Mouse (Mus musculus) kidney, postnatal 0 days (tissue): Measurements from ENCODE around the gene Upk1a. TPM values are rescaled to one million over a fixed set of nuclear protein-coding genes. Genes with fewer than 3 reads are reported as not detected.
A peak's percentile ranks its signal among the peaks of the same experiment; 100 is the strongest.

Experiments used
- ATAC-seq: fragments of 200-750 bp; cut with Nextera tagmentation; replicated peaks from 2 replicates; pipeline ENCODE4 v1.8.0; 2017; ENCODE audit warnings: low read depth, moderate number of reproducible peaks, moderate TSS enrichment, moderate library complexity; ENCODE audit not compliant: low FRiP score
- DNase-seq: peaks from one replicate; pipeline ENCODE4 v3.0.0-alpha.2; 2016; ENCODE audit warnings: low spot score
- H3K27ac ChIP-seq: fragments of 300-500 bp; sonication (generic); 2 replicates; pipeline ENCODE4 v1.5.1; 2014; ENCODE audit warnings: mild to moderate bottlenecking
- H3K27me3 ChIP-seq: fragments of 300-500 bp; sonication (generic); 2 replicates; pipeline ENCODE4 v1.6.1; 2014; ENCODE audit warnings: low read length, mixed read lengths; ENCODE audit not compliant: insufficient read depth
- H3K36me3 ChIP-seq: fragments of 300-500 bp; sonication (generic); 2 replicates; pipeline ENCODE4 v1.6.1; 2014; ENCODE audit warnings: low read length, mixed read lengths; ENCODE audit not compliant: insufficient read depth
- H3K4me1 ChIP-seq: fragments of 300-500 bp; sonication (generic); replicated peaks from 2 replicates; pipeline ENCODE4 v1.6.1; 2014; ENCODE audit warnings: antibody characterized with exemption, low read length, mixed read lengths; ENCODE audit not compliant: insufficient read depth
- H3K4me2 ChIP-seq: fragments of 300-500 bp; sonication (generic); 2 replicates; pipeline ENCODE4 v1.6.1; 2014; ENCODE audit warnings: mild to moderate bottlenecking, low read length, moderate library complexity, mixed read lengths
- H3K4me3 ChIP-seq: fragments of 300-500 bp; sonication (generic); replicated peaks from 2 replicates; pipeline ENCODE4 v1.5.1; 2014; ENCODE audit warnings: low read depth, low read length
- H3K9ac ChIP-seq: fragments of 300-500 bp; sonication (generic); 2 replicates; pipeline ENCODE4 v1.6.1; 2014; ENCODE audit warnings: low read depth, low read length
- H3K9me3 ChIP-seq: fragments of 300-500 bp; sonication (generic); replicated peaks from 2 replicates; pipeline ENCODE4 v1.6.1; 2016; ENCODE audit warnings: low read length, inconsistent platforms, mixed read lengths
- CTCF ChIP-seq: IDR thresholded peaks from 2 replicates; pipeline ENCODE4 v1.5.1; 2016; ENCODE audit warnings: antibody characterized with exemption, low read depth, mild to moderate bottlenecking, moderate library complexity
- WGBS: fragments of 180-500 bp; shearing (Covaris S2); extraction: QIAGEN DNeasy Blood & Tissue Kit; methylation state at CpG from one replicate; pipeline ENCODE4 v1.1.7; 2014; 5-methylcytosine and 5-hydroxymethylcytosine counted together
- polyA plus RNA-seq: library from polyadenylated mRNA; unstranded; fragments of >200 nt; fragmentation: Nextera tagmentation; extraction: Ambion mirVana; gene quantifications from 2 replicates; pipeline ENCODE4 v1.2.1, GENCODE M21; 2015

Gene Upk1a
- polyA plus RNA-seq, 1 experiment from 2014 or later: 48.6 TPM

GRCm38 (mm10) chr7:30584339-30584738 is 28.3 kb downstream of the Upk1a start:
- H3K9ac ChIP-seq: no peak overlapping the region
- no peak overlapping the region for H3K4me2 ChIP-seq
- H3K4me3 ChIP-seq: no peak overlapping the region
- peaks cover 6% of the 10 kb centered on the region; the same call in 1 of the 2 replicates for H3K4me1 ChIP-seq
- 89% methylated on average over 10 of the region's 10 CpGs for WGBS
- no peak overlapping the region for H3K27ac ChIP-seq
- ATAC-seq (no peak), DNase-seq (no peak)
- no peaks in the 10 kb centered on the region for H3K9me3 ChIP-seq
- peaks cover 65% of the 10 kb centered on the region for H3K36me3 ChIP-seq
- no peaks in the 10 kb centered on the region for H3K27me3 ChIP-seq
- TF ChIP-seq CTCF: no peak

- DNase-seq (no peak), ATAC-seq (peak; percentile 61)
- Histone ChIP-seq H3K4me2 (no peak overlapping the region), H3K9ac (no peak overlapping the region), H3K9me3 (no peaks in the 10 kb centered on the region), H3K4me3 (no peak overlapping the region), H3K36me3 (peaks cover 89% of the 10 kb centered on the region), H3K4me1 (no peaks in the 10 kb centered on the region), H3K27me3 (no peaks in the 10 kb centered on the region), H3K27ac (no peak overlapping the region)
- no peak for TF ChIP-seq CTCF
- WGBS: 85% methylated on average over 16 of the region's 16 CpGs
These were observed 31.1 kb downstream of the Upk1a start for GRCm38 (mm10) chr7:30581547-30581946.

- no peaks in the 10 kb centered on the region for H3K4me1 ChIP-seq
- H3K4me3 ChIP-seq: no peak overlapping the region
- H3K4me2 ChIP-seq: no peak overlapping the region
- DNase-seq (no peak), ATAC-seq (no peak)
- H3K36me3 ChIP-seq: peaks cover 94% of the 10 kb centered on the region
- no peak overlapping the region for H3K9ac ChIP-seq
- H3K9me3 ChIP-seq: no peaks in the 10 kb centered on the region
- no peaks in the 10 kb centered on the region for H3K27me3 ChIP-seq
- 93% methylated on average over 8 of the region's 8 CpGs for WGBS
- TF ChIP-seq CTCF: no peak
- no peak overlapping the region for H3K27ac ChIP-seq
These were observed 32.7 kb downstream of the Upk1a start for GRCm38 (mm10) chr7:30579950-30580349.

- Histone ChIP-seq H3K27me3 (no peaks in the 10 kb centered on the region), H3K9ac (no peak overlapping the region), H3K4me1 (no peaks in the 10 kb centered on the region), H3K27ac (no peak overlapping the region), H3K9me3 (no peaks in the 10 kb centered on the region), H3K4me3 (no peak overlapping the region), H3K4me2 (no peak overlapping the region), H3K36me3 (peaks cover 89% of the 10 kb centered on the region)
- 78% methylated on average over 2 of the region's 2 CpGs for WGBS
- ATAC-seq (no peak), DNase-seq (no peak)
- TF ChIP-seq CTCF: no peak
These were observed 39.7 kb downstream of the Upk1a start for GRCm38 (mm10) chr7:30572969-30573368.

GRCm38 (mm10) chr7:30572389-30572788 is 40.3 kb downstream of the Upk1a start:
- Histone ChIP-seq H3K4me3 (no peak overlapping the region), H3K4me1 (no peaks in the 10 kb centered on the region), H3K4me2 (no peak overlapping the region), H3K27ac (no peak overlapping the region), H3K9ac (no peak overlapping the region), H3K9me3 (no peaks in the 10 kb centered on the region), H3K36me3 (peaks cover 83% of the 10 kb centered on the region), H3K27me3 (no peaks in the 10 kb centered on the region)
- DNase-seq (no peak), ATAC-seq (no peak)
- no peak for TF ChIP-seq CTCF
- 86% methylated on average over 5 of the region's 5 CpGs for WGBS

GRCm38 (mm10) chr7:30567555-30567954 is 45.1 kb downstream of the Upk1a start:
- Histone ChIP-seq H3K36me3 (peaks cover 47% of the 10 kb centered on the region), H3K9ac (no peak overlapping the region), H3K27ac (no peak overlapping the region), H3K9me3 (no peaks in the 10 kb centered on the region), H3K27me3 (no peaks in the 10 kb centered on the region), H3K4me2 (no peak overlapping the region), H3K4me1 (no peaks in the 10 kb centered on the region), H3K4me3 (no peak overlapping the region)
- WGBS: 84% methylated on average over 11 of the region's 11 CpGs
- ATAC-seq (no peak), DNase-seq (no peak)
- no peak for TF ChIP-seq CTCF

- no peak for TF ChIP-seq CTCF
- peak; percentile 48 for DNase-seq
- Histone ChIP-seq H3K27ac (no peak overlapping the region), H3K9me3 (no peaks in the 10 kb centered on the region), H3K4me3 (no peak overlapping the region), H3K27me3 (no peaks in the 10 kb centered on the region), H3K4me1 (no peaks in the 10 kb centered on the region), H3K4me2 (no peak overlapping the region), H3K9ac (no peak overlapping the region), H3K36me3 (peaks cover 39% of the 10 kb centered on the region)
- WGBS: 73% methylated on average over 9 of the region's 9 CpGs
- no peak for ATAC-seq
These were observed 46.6 kb downstream of the Upk1a start for GRCm38 (mm10) chr7:30566033-30566432.
